Comparison of ENCODE assay signal across 11 mouse cellular contexts in genomic region chr1:158408124-158408523, GRCm38 (mm10). TPM values are rescaled to one million over a fixed set of nuclear protein-coding genes. Genes with fewer than 3 reads are reported as not detected.
DNase-seq lines count a peak whose midpoint lies in the region; ATAC-seq and TF ChIP-seq lines count a peak whose summit lies in the region.
"Had no signal": no experiment of that assay in that cellular context is flagged by ENCODE, and none has a peak within 500 bp of the region (broad histone marks: within the 10 kb centered on the region; RNA-seq: fewer than 3 reads in every experiment).

No protein-coding gene starts in this region.

- H3K4me3 ChIP-seq in kidney, postnatal 0 days (replicated peaks; ENCODE audit: low read depth, low read length) = no peak overlapping the region
- H3K4me3 ChIP-seq in forebrain, embryonic 14.5 days (ENCODE audit: low read depth, low read length) = no peak overlapping the region
- H3K4me3 ChIP-seq in midbrain, embryonic 14.5 days (replicated peaks; ENCODE audit: low read depth, low read length) = no peak overlapping the region
- H3K4me3 ChIP-seq: heart, embryonic 13.5 days; limb, embryonic 13.5 days had no signal

- peak; percentile 40 for DNase-seq in kidney, postnatal 0 days (ENCODE audit: low spot score)
- DNase-seq in kidney, adult 9 months = no peak
- DNase-seq in ZHBTc4 (ENCODE audit: low read depth, low spot score) = peak; percentile 16
- DNase-seq in forebrain, embryonic 14.5 days (ENCODE audit: low spot score) = peak; percentile 90
- peak; percentile 92 for DNase-seq in midbrain, embryonic 14.5 days
- no peak for DNase-seq in kidney, adult 8-10 months
- no peak for DNase-seq in urinary bladder, postnatal 14 days (ENCODE audit: low spot score)
- DNase-seq in cerebellum, postnatal 36 days = no peak
- DNase-seq: cerebellum, adult 18-20 months had no signal

- no peak overlapping the region for H3K4me2 ChIP-seq in kidney, postnatal 0 days (ENCODE audit: low read length)
- no peak overlapping the region for H3K4me2 ChIP-seq in forebrain, embryonic 14.5 days (ENCODE audit: low read length)
- no peak overlapping the region for H3K4me2 ChIP-seq in midbrain, embryonic 14.5 days (ENCODE audit: low read length)
- H3K4me2 ChIP-seq: heart, embryonic 13.5 days; limb, embryonic 13.5 days had no signal

- H3K9me3 ChIP-seq in kidney, postnatal 0 days (replicated peaks; ENCODE audit: low read length) = no peaks in the 10 kb centered on the region
- no peaks in the 10 kb centered on the region for H3K9me3 ChIP-seq in forebrain, embryonic 14.5 days (replicated peaks; ENCODE audit: control insufficient read depth, low read length)
- H3K9me3 ChIP-seq in midbrain, embryonic 14.5 days (ENCODE audit: control insufficient read depth, low read length) = no peaks in the 10 kb centered on the region
- H3K9me3 ChIP-seq: heart, embryonic 13.5 days; limb, embryonic 13.5 days had no signal

- no peak for ATAC-seq in kidney, postnatal 0 days (replicated peaks; ENCODE audit: low FRiP score, low read depth)
- peak; percentile 74 for ATAC-seq in forebrain, embryonic 14.5 days
- no peak for ATAC-seq in midbrain, embryonic 14.5 days (ENCODE audit: low FRiP score, low TSS enrichment)

- no peak overlapping the region for H3K27ac ChIP-seq in kidney, postnatal 0 days
- H3K27ac ChIP-seq in forebrain, embryonic 14.5 days (ENCODE audit: low read depth, low read length) = no peak overlapping the region; the same call in 1 of the 2 replicates
- no peak overlapping the region for H3K27ac ChIP-seq in midbrain, embryonic 14.5 days (replicated peaks; ENCODE audit: low read depth, low read length)
- H3K27ac ChIP-seq: heart, embryonic 13.5 days; limb, embryonic 13.5 days had no signal

- TF ChIP-seq CTCF in kidney, postnatal 0 days (IDR thresholded peaks at IDR 0.05; ENCODE audit: low read depth) = no peak

- no peaks in the 10 kb centered on the region for H3K36me3 ChIP-seq in kidney, postnatal 0 days (ENCODE audit: insufficient read depth, low read length)
- H3K36me3 ChIP-seq in forebrain, embryonic 14.5 days (ENCODE audit: control insufficient read depth, insufficient read depth, low read length) = no peaks in the 10 kb centered on the region
- H3K36me3 ChIP-seq in midbrain, embryonic 14.5 days (ENCODE audit: control insufficient read depth, insufficient read depth, low read length) = no peaks in the 10 kb centered on the region
- H3K36me3 ChIP-seq: heart, embryonic 13.5 days; limb, embryonic 13.5 days had no signal

- 82% methylated on average over 2 of the region's 2 CpGs for WGBS in kidney, postnatal 0 days
- WGBS in forebrain, embryonic 14.5 days = 66% methylated on average over 2 of the region's 2 CpGs
- WGBS in midbrain, embryonic 14.5 days = 47% methylated on average over 2 of the region's 2 CpGs

- no peak overlapping the region for H3K9ac ChIP-seq in kidney, postnatal 0 days (ENCODE audit: low read depth, low read length)
- H3K9ac ChIP-seq in forebrain, embryonic 14.5 days (ENCODE audit: low read length) = no peak overlapping the region
- H3K9ac ChIP-seq in midbrain, embryonic 14.5 days (replicated peaks; ENCODE audit: low read length) = no peak overlapping the region
- H3K9ac ChIP-seq: heart, embryonic 13.5 days; limb, embryonic 13.5 days had no signal

- no peaks in the 10 kb centered on the region for H3K4me1 ChIP-seq in kidney, postnatal 0 days (replicated peaks; ENCODE audit: insufficient read depth, low read length)
- H3K4me1 ChIP-seq in forebrain, embryonic 14.5 days (ENCODE audit: control insufficient read depth, insufficient read depth, low read length) = peaks cover 17% of the 10 kb centered on the region; the same call in 1 of the 2 replicates
- H3K4me1 ChIP-seq in midbrain, embryonic 14.5 days (ENCODE audit: control insufficient read depth, insufficient read depth, low read length) = peaks cover 27% of the 10 kb centered on the region
- H3K4me1 ChIP-seq: heart, embryonic 13.5 days had no signal

- no peaks in the 10 kb centered on the region for H3K27me3 ChIP-seq in kidney, postnatal 0 days (ENCODE audit: insufficient read depth, low read length)
- no peaks in the 10 kb centered on the region for H3K27me3 ChIP-seq in forebrain, embryonic 14.5 days (replicated peaks; ENCODE audit: control insufficient read depth, insufficient read depth, low read length)
- no peaks in the 10 kb centered on the region for H3K27me3 ChIP-seq in midbrain, embryonic 14.5 days (ENCODE audit: control insufficient read depth, insufficient read depth, low read length)
- H3K27me3 ChIP-seq: heart, embryonic 13.5 days; limb, embryonic 13.5 days had no signal

RNA-seq across cellular contexts. Expression of gene Astn1, which starts 46.1 kb away (rescaled TPM):
- 0.38 and 0.51 TPM in 2 replicates for polyA plus RNA-seq in kidney, postnatal 0 days (2015; fragmentation: Nextera tagmentation; extraction: Ambion mirVana)
- 38.4 and 40.1 TPM in 2 replicates for polyA plus RNA-seq in forebrain, embryonic 14.5 days (2014; fragmentation: Nextera tagmentation; extraction: Ambion mirVana)
- 54.8 and 59.6 TPM in 2 replicates for polyA plus RNA-seq in midbrain, embryonic 14.5 days (2014; fragmentation: Nextera tagmentation; extraction: Ambion mirVana)

RNA-seq across cellular contexts. Expression of gene Brinp2, which starts 52.0 kb away (rescaled TPM):
- 0.09 and 0.10 TPM in 2 replicates for polyA plus RNA-seq in kidney, postnatal 0 days (2015; fragmentation: Nextera tagmentation; extraction: Ambion mirVana)
- 23.6 and 36.7 TPM in 2 replicates for polyA plus RNA-seq in forebrain, embryonic 14.5 days (2014; fragmentation: Nextera tagmentation; extraction: Ambion mirVana)
- polyA plus RNA-seq in midbrain, embryonic 14.5 days (2014; fragmentation: Nextera tagmentation; extraction: Ambion mirVana) = 27.1 and 27.6 TPM in 2 replicates

Comparison
In these comparisons a context has a peak if more than half of its experiments do, and no peak if none do; other contexts are left out.
1. DNase-seq: peak in kidney, postnatal 0 days (single experiment), ZHBTc4 (single experiment), forebrain, embryonic 14.5 days (single experiment) and midbrain, embryonic 14.5 days (single experiment); none in kidney, adult 9 months (single experiment), kidney, adult 8-10 months (0 of 2), urinary bladder, postnatal 14 days (single experiment) and cerebellum, postnatal 36 days (0 of 2).
2. RNA of gene Astn1, which starts 46.1 kb away (polyA plus RNA-seq): 54.8 to 59.6 TPM in midbrain, embryonic 14.5 days and 38.4 to 40.1 TPM in forebrain, embryonic 14.5 days; 0.38 to 0.51 TPM in kidney, postnatal 0 days; every median in the first group is over 10 times any median in the second.
3. RNA of gene Brinp2, which starts 52.0 kb away (polyA plus RNA-seq): 27.1 to 27.6 TPM in midbrain, embryonic 14.5 days and 23.6 to 36.7 TPM in forebrain, embryonic 14.5 days; 0.09 to 0.10 TPM in kidney, postnatal 0 days; every median in the first group is over 10 times any median in the second.